Comparison of ENCODE assay signal across 8 mouse cellular contexts in genomic region chr10:17725644-17726372, GRCm38 (mm10). TPM values are rescaled to one million over a fixed set of nuclear protein-coding genes. Genes with fewer than 3 reads are reported as not detected.
A peak's percentile ranks its signal among the peaks of the same experiment; 100 is the strongest.
DNase-seq lines count a peak whose midpoint lies in the region; ATAC-seq and TF ChIP-seq lines count a peak whose summit lies in the region.

No protein-coding gene starts in this region.

- peak overlapping the region; percentile 50 for H3K4me3 ChIP-seq in lung, adult 2 months (replicated peaks; ENCODE audit: extremely low read depth, low read depth, low read length)
- 0 out of 2 replicates have a peak overlapping the region, but pooled peaks have one; percentile 11 for H3K4me3 ChIP-seq in forebrain, embryonic 11.5 days (ENCODE audit: low read depth, low read length)
- peak overlapping the region; percentile 97 for H3K4me3 ChIP-seq in kidney, embryonic 16.5 days (ENCODE audit: low read length)
- H3K4me3 ChIP-seq in neural tube, embryonic 12.5 days, result peak overlapping the region; percentile 18

- no peak overlapping the region for H3K9ac ChIP-seq in forebrain, embryonic 11.5 days (ENCODE audit: low read length)
- H3K9ac ChIP-seq in kidney, embryonic 16.5 days (replicated peaks; ENCODE audit: low read length), result peak overlapping the region; percentile 56
- H3K9ac ChIP-seq in neural tube, embryonic 12.5 days, result peak overlapping the region; percentile 27; the same call in 1 of the 2 replicates

- peak overlapping the region; percentile 24; the same call in 1 of the 2 replicates for H3K4me2 ChIP-seq in forebrain, embryonic 11.5 days (ENCODE audit: low read depth, low read length, severe bottlenecking)
- H3K4me2 ChIP-seq in kidney, embryonic 16.5 days (replicated peaks; ENCODE audit: low read depth, low read length), result peak overlapping the region; percentile 59
- H3K4me2 ChIP-seq in neural tube, embryonic 12.5 days (replicated peaks), result peak overlapping the region; percentile 68

- WGBS in lung, adult 2 months, result 56% methylated on average over 7 of the region's 7 CpGs
- 53% methylated on average over 7 of the region's 7 CpGs for WGBS in forebrain, embryonic 11.5 days
- 38% methylated on average over 7 of the region's 7 CpGs for WGBS in kidney, embryonic 16.5 days
- WGBS in neural tube, embryonic 12.5 days, result 39% methylated on average over 7 of the region's 7 CpGs

- DNase-seq in lung, adult 2 months, result peak; percentile 10
- DNase-seq in lung, postnatal 10 days, result no peak
- DNase-seq in forebrain, embryonic 11.5 days (ENCODE audit: low spot score), result no peak
- no peak for DNase-seq in right cerebral cortex, postnatal 4 days
- DNase-seq in thymus, postnatal 4 days, result no peak
- no peak for DNase-seq in adrenal gland, adult 2 months

- no peak for TF ChIP-seq POLR2A in lung, adult 2 months (IDR thresholded peaks at IDR 0.05; ENCODE audit: borderline replicate concordance, extremely low read depth, low read depth, low read length)

- no peaks in the 10 kb centered on the region for H3K27me3 ChIP-seq in forebrain, embryonic 11.5 days (ENCODE audit: control insufficient read depth, insufficient read depth, low read length)
- no peaks in the 10 kb centered on the region for H3K27me3 ChIP-seq in kidney, embryonic 16.5 days (ENCODE audit: insufficient read depth, low read length)
- no peaks in the 10 kb centered on the region for H3K27me3 ChIP-seq in neural tube, embryonic 12.5 days (replicated peaks)

- TF ChIP-seq CTCF in lung, adult 2 months (IDR thresholded peaks at IDR 0.05; ENCODE audit: insufficient read depth, low read length), result no peak

- H3K9me3 ChIP-seq in forebrain, embryonic 11.5 days (ENCODE audit: control insufficient read depth, low read length), result no peaks in the 10 kb centered on the region
- no peaks in the 10 kb centered on the region for H3K9me3 ChIP-seq in kidney, embryonic 16.5 days (ENCODE audit: low read length)
- no peaks in the 10 kb centered on the region for H3K9me3 ChIP-seq in neural tube, embryonic 12.5 days

- H3K4me1 ChIP-seq in lung, adult 2 months (ENCODE audit: control insufficient read depth, insufficient read depth, low read length), result peaks cover 7% of the 10 kb centered on the region; the same call in 1 of the 2 replicates
- peaks cover 6% of the 10 kb centered on the region; the same call in 1 of the 2 replicates for H3K4me1 ChIP-seq in forebrain, embryonic 11.5 days (replicated peaks; ENCODE audit: control insufficient read depth, insufficient read depth, low read length)
- H3K4me1 ChIP-seq in kidney, embryonic 16.5 days (ENCODE audit: insufficient read depth, low read length), result peaks cover 39% of the 10 kb centered on the region
- H3K4me1 ChIP-seq in neural tube, embryonic 12.5 days, result peaks cover 23% of the 10 kb centered on the region

- no peak for ATAC-seq in forebrain, embryonic 11.5 days (replicated peaks; ENCODE audit: low FRiP score)
- no peak for ATAC-seq in kidney, embryonic 16.5 days (ENCODE audit: low FRiP score, low TSS enrichment)
- ATAC-seq in neural tube, embryonic 12.5 days (ENCODE audit: low FRiP score, low read depth), result no peak

- no peaks in the 10 kb centered on the region for H3K36me3 ChIP-seq in forebrain, embryonic 11.5 days (ENCODE audit: control insufficient read depth, insufficient read depth, low read length)
- H3K36me3 ChIP-seq in kidney, embryonic 16.5 days (ENCODE audit: insufficient read depth, low read length), result 0 out of 2 replicates have a peak, but pooled peaks cover 3% of the 10 kb centered on the region
- no peaks in the 10 kb centered on the region for H3K36me3 ChIP-seq in neural tube, embryonic 12.5 days

- H3K27ac ChIP-seq in forebrain, embryonic 11.5 days (ENCODE audit: low read depth, low read length), result no peak overlapping the region
- H3K27ac ChIP-seq in kidney, embryonic 16.5 days (ENCODE audit: low read length), result peak overlapping the region; percentile 73
- H3K27ac ChIP-seq in neural tube, embryonic 12.5 days, result no peak overlapping the region

RNA-seq across cellular contexts. Expression of gene Cited2, which starts 2.8 kb away (rescaled TPM):
- 55.0 and 78.3 TPM in 2 replicates for polyA plus RNA-seq in lung, adult 2 months (2012; rRNA removed)
- 62.9 and 64.9 TPM in 2 replicates for polyA plus RNA-seq in forebrain, embryonic 11.5 days (2014; fragmentation: Nextera tagmentation; extraction: Ambion mirVana)
- polyA plus RNA-seq in kidney, embryonic 16.5 days (2015; fragmentation: Nextera tagmentation; extraction: Ambion mirVana), result 62.0 and 67.8 TPM in 2 replicates
- polyA plus RNA-seq in neural tube, embryonic 12.5 days (2016; fragmentation: Nextera tagmentation; extraction: Ambion mirVana), result 98.7 and 102 TPM in 2 replicates
- total RNA-seq in adrenal gland, adult 2 months (2021), result 10 to 100 TPM; 57.4 to 72.4 TPM
- polyA plus RNA-seq in adrenal gland, adult 2 months (2012; rRNA removed), result 108 and 109 TPM in 2 replicates

Comparison
In these comparisons a context has a peak if more than half of its experiments do, and no peak if none do; other contexts are left out.
1. H3K4me3 ChIP-seq: peak in every context shown above with its lines; median percentile 97 in kidney, embryonic 16.5 days; 50 in lung, adult 2 months; 18 in neural tube, embryonic 12.5 days; 11 in forebrain, embryonic 11.5 days.